Mouse (Mus musculus) inflammation-experienced regulatory T-cells, adult 6 months (primary cell): ENCODE measurements around the gene Olfr1440. TPM values are rescaled to one million over a fixed set of nuclear protein-coding genes. Genes with fewer than 3 reads are reported as not detected.

Experiments
- ATAC-seq: one replicate; pipeline ENCODE4 v1.8.0; 2017
- polyA plus RNA-seq, 3 experiments: library from polyadenylated mRNA; unstranded; fragments of 100-300 nt; shearing (Covaris generic); gene quantifications; one replicate each; pipeline ENCODE4 v1.2.1; 2017

The Olfr1440 gene
- not detected for polyA plus RNA-seq

GRCm38 (mm10) chr19:12386979-12387378 is at the start of gene Olfr1440:
Gene Olfr1440, plus strand, starts transcription at chr19:12387279.
- ATAC-seq = no peak

- ATAC-seq = no peak
Measured at GRCm38 (mm10) chr19:12373004-12373403, 14.1 kb upstream of the Olfr1440 start.

GRCm38 (mm10) chr19:12374465-12375025 is 12.5 kb upstream of the Olfr1440 start:
- ATAC-seq = no peak

GRCm38 (mm10) chr19:12413737-12414136 is 26.7 kb downstream of the Olfr1440 start:
- ATAC-seq = no peak

GRCm38 (mm10) chr19:12417361-12417760 is 30.3 kb downstream of the Olfr1440 start, which contains the start of gene Olfr1441:
Gene Olfr1441, plus strand, starts transcription at chr19:12417433.
- no peak for ATAC-seq

- no peak for ATAC-seq
Measured at GRCm38 (mm10) chr19:12418312-12418711, 31.2 kb downstream of the Olfr1440 start.

GRCm38 (mm10) chr19:12420555-12420954 is 33.5 kb downstream of the Olfr1440 start:
- no peak for ATAC-seq

GRCm38 (mm10) chr19:12421680-12422079 is 34.6 kb downstream of the Olfr1440 start:
- no peak for ATAC-seq

- ATAC-seq = no peak
Measured at GRCm38 (mm10) chr19:12427101-12427500, 40.0 kb downstream of the Olfr1440 start.

GRCm38 (mm10) chr19:12427605-12428004 is 40.5 kb downstream of the Olfr1440 start, which contains the start of gene Pfpl:
Gene Pfpl, plus strand, starts transcription at chr19:12427905.
- ATAC-seq = no peak

- peak; percentile 63 for ATAC-seq
Measured at GRCm38 (mm10) chr19:12433033-12433432, 46.0 kb downstream of the Olfr1440 start.

GRCm38 (mm10) chr19:12435011-12435416 is 47.9 kb downstream of the Olfr1440 start:
- no peak for ATAC-seq

GRCm38 (mm10) chr19:12435750-12436524 is 48.9 kb downstream of the Olfr1440 start:
- no peak for ATAC-seq

GRCm38 (mm10) chr19:12439581-12439980 is 52.5 kb downstream of the Olfr1440 start:
- no peak for ATAC-seq

- ATAC-seq = no peak
Measured at GRCm38 (mm10) chr19:12440103-12440725, 53.1 kb downstream of the Olfr1440 start.

- ATAC-seq = no peak
Measured at GRCm38 (mm10) chr19:12442560-12442959, 55.5 kb downstream of the Olfr1440 start.

- no peak for ATAC-seq
Measured at GRCm38 (mm10) chr19:12445014-12445413, 57.9 kb downstream of the Olfr1440 start.

Other genes with a start within 250 kb of the Olfr1440 start
- gene Olfr1555-ps1, start 217.2 kb upstream of the Olfr1440 start, polyA plus RNA-seq = under 1 TPM in 1 of 3 experiments, not detected in 2; 0.20 TPM
- gene Olfr1431, start 186.6 kb upstream of the Olfr1440 start, polyA plus RNA-seq = not detected
- gene Olfr1432, start 154.7 kb upstream of the Olfr1440 start, polyA plus RNA-seq = not detected
- not detected for gene Olfr262, start 145.6 kb upstream of the Olfr1440 start, polyA plus RNA-seq
- gene Olfr235, start 126.2 kb upstream of the Olfr1440 start, polyA plus RNA-seq = not detected
- not detected for gene Olfr1434, start 107.4 kb upstream of the Olfr1440 start, polyA plus RNA-seq
- gene Olfr1436, start 88.1 kb upstream of the Olfr1440 start, polyA plus RNA-seq = not detected
- under 1 TPM in 1 of 3 experiments, not detected in 2; 0.15 TPM for gene Olfr1437, start 62.2 kb upstream of the Olfr1440 start, polyA plus RNA-seq
- gene Olfr1438-ps1, start 51.4 kb upstream of the Olfr1440 start, polyA plus RNA-seq = under 1 TPM in 1 of 3 experiments, not detected in 2; 0.09 TPM
- not detected for gene Olfr1441, start 30.2 kb downstream of the Olfr1440 start, polyA plus RNA-seq
- gene Pfpl, start 40.6 kb downstream of the Olfr1440 start, polyA plus RNA-seq = not detected
- gene Mpeg1, start 73.5 kb downstream of the Olfr1440 start, polyA plus RNA-seq = under 1 TPM in 2 of 3 experiments, not detected in 1; 0.17 to 0.97 TPM
- 10 to 100 TPM in 2 of 3 experiments, under 1 TPM in 1; 0.96 to 13.7 (median 11.0) TPM for gene Dtx4, start 114.2 kb downstream of the Olfr1440 start, polyA plus RNA-seq
- gene Fam111a, start 158.5 kb downstream of the Olfr1440 start, polyA plus RNA-seq = 10 to 100 TPM; 38.8 to 73.2 (median 42.7) TPM
- gene Gm4952, start 212.7 kb downstream of the Olfr1440 start, polyA plus RNA-seq = not detected
- not detected for gene Glyat, start 246.0 kb downstream of the Olfr1440 start, polyA plus RNA-seq